Mouse (Mus musculus): ENCODE results near the gene Mtln. TPM values are rescaled to one million over a fixed set of nuclear protein-coding genes. Genes with fewer than 3 reads are reported as not detected.
A peak's percentile ranks its signal among the peaks of the same experiment; 100 is the strongest.

Gene Mtln
- 10 to 100 TPM; 53.9 to 58.1 TPM for total RNA-seq (2021)
- long read RNA-seq, transcript Mtln-201 (2 exons, 800 nt): major isoform, 27 of 27 reads
- long read RNA-seq, partial matches to known transcripts: 0 of 27 reads
- long read RNA-seq, other reads (novel, unspliced or antisense): 0 of 27 reads

- DNase-seq (ENCODE audit: low spot score in 2 of 2): peak; percentile 89 to 95
These were observed at the start of gene Mtln for GRCm38 (mm10) chr2:127791919-127792603. Mtln (minus strand) TSS chr2:127792488.

- DNase-seq (ENCODE audit: low spot score in 2 of 2): no peak
These were observed 49.1 kb upstream of the Mtln start for GRCm38 (mm10) chr2:127841402-127841801.

GRCm38 (mm10) chr2:127839425-127839824 is 47.1 kb upstream of the Mtln start:
- no peak for DNase-seq (ENCODE audit: low spot score in 2 of 2)

GRCm38 (mm10) chr2:127838576-127838975 is 46.3 kb upstream of the Mtln start, which contains the start of gene Acoxl:
Acoxl (plus strand) TSS chr2:127838876.
- no peak for DNase-seq (ENCODE audit: low spot score in 2 of 2)

GRCm38 (mm10) chr2:127832833-127833190 is 40.5 kb upstream of the Mtln start:
- peak in 1 of 2 experiments; percentile 21 for DNase-seq (ENCODE audit: low spot score in 2 of 2)

- DNase-seq (ENCODE audit: low spot score in 2 of 2): no peak
These were observed 40.0 kb upstream of the Mtln start for GRCm38 (mm10) chr2:127832103-127832832.

- peak; percentile 85 to 94 for DNase-seq (ENCODE audit: low spot score in 2 of 2)
These were observed 39.3 kb upstream of the Mtln start, which contains the start of gene Bub1 for GRCm38 (mm10) chr2:127831401-127832102. Bub1 (minus strand) TSS chr2:127831865.

- DNase-seq (ENCODE audit: low spot score in 2 of 2): no peak
These were observed 2.5 kb downstream of the Mtln start for GRCm38 (mm10) chr2:127789651-127790270.

- DNase-seq (ENCODE audit: low spot score in 2 of 2): peak in 1 of 2 experiments; percentile 24
These were observed 3.1 kb downstream of the Mtln start for GRCm38 (mm10) chr2:127789138-127789537.

- peak; percentile 81 to 91 for DNase-seq (ENCODE audit: low spot score in 2 of 2)
These were observed 3.7 kb downstream of the Mtln start, which contains the start of gene Nphp1 for GRCm38 (mm10) chr2:127788440-127789116. Nphp1 (minus strand) TSS chr2:127788897.

- no peak for DNase-seq (ENCODE audit: low spot score in 2 of 2)
These were observed 5.1 kb downstream of the Mtln start for GRCm38 (mm10) chr2:127787226-127787625.

GRCm38 (mm10) chr2:127778451-127778850 is 13.8 kb downstream of the Mtln start:
- DNase-seq (ENCODE audit: low spot score in 2 of 2): no peak

- no peak for DNase-seq (ENCODE audit: low spot score in 2 of 2)
These were observed 17.3 kb downstream of the Mtln start for GRCm38 (mm10) chr2:127775013-127775412.

GRCm38 (mm10) chr2:127774578-127774941 is 17.7 kb downstream of the Mtln start:
- no peak for DNase-seq (ENCODE audit: low spot score in 2 of 2)

GRCm38 (mm10) chr2:127773938-127774577 is 18.2 kb downstream of the Mtln start:
- peak in 1 of 2 experiments; percentile 15 for DNase-seq (ENCODE audit: low spot score in 2 of 2)

GRCm38 (mm10) chr2:127761587-127761986 is 30.7 kb downstream of the Mtln start:
- no peak for DNase-seq (ENCODE audit: low spot score in 2 of 2)

GRCm38 (mm10) chr2:127760429-127761000 is 31.8 kb downstream of the Mtln start:
- no peak for DNase-seq (ENCODE audit: low spot score in 2 of 2)

GRCm38 (mm10) chr2:127760014-127760413 is 32.3 kb downstream of the Mtln start:
- DNase-seq (ENCODE audit: low spot score in 2 of 2): no peak

- DNase-seq (ENCODE audit: low spot score in 2 of 2): peak in 1 of 2 experiments; percentile 9
These were observed 33.0 kb downstream of the Mtln start for GRCm38 (mm10) chr2:127759157-127759880.

All from layer of hippocampus, adult 18-20 months (tissue).